Mouse (Mus musculus) neural tube, embryonic 13.5 days (tissue): ENCODE data around the gene Atp5j2. TPM values are rescaled to one million over a fixed set of nuclear protein-coding genes. Genes with fewer than 3 reads are reported as not detected.
A peak's percentile ranks its signal among the peaks of the same experiment; 100 is the strongest.
"Not testable (repeated sequence)": the region's sequence is repeated elsewhere in the genome, so short reads cannot be mapped to it uniquely, and the experiment has no call there.

Experiments used
- ATAC-seq: fragments of 200-750 bp; cut with Nextera tagmentation; 2 replicates; pipeline ENCODE4 v1.8.0; 2017; ENCODE audit warnings: low read depth, mild to moderate bottlenecking, moderate TSS enrichment, moderate library complexity
- H3K27ac ChIP-seq: fragments of 300-500 bp; sonication (generic); replicated peaks from 2 replicates; pipeline ENCODE4 v1.5.1; 2015; ENCODE audit warnings: moderate library complexity, mild to moderate bottlenecking, inconsistent platforms
- H3K27me3 ChIP-seq: fragments of 300-500 bp; sonication (generic); 2 replicates; pipeline ENCODE4 v1.6.1; 2015; ENCODE audit warnings: mild to moderate bottlenecking, inconsistent platforms
- H3K36me3 ChIP-seq: fragments of 300-500 bp; sonication (generic); 2 replicates; pipeline ENCODE4 v1.6.1; 2015; ENCODE audit warnings: mild to moderate bottlenecking, inconsistent platforms
- H3K4me1 ChIP-seq: fragments of 300-500 bp; sonication (generic); replicated peaks from 2 replicates; pipeline ENCODE4 v1.6.1; 2015; ENCODE audit warnings: inconsistent platforms
- H3K4me2 ChIP-seq: fragments of 300-500 bp; sonication (generic); 2 replicates; pipeline ENCODE4 v1.6.1; 2015; ENCODE audit warnings: inconsistent platforms, mild to moderate bottlenecking, moderate library complexity
- H3K4me3 ChIP-seq: fragments of 300-500 bp; sonication (generic); 2 replicates; pipeline ENCODE4 v1.5.1; 2015; ENCODE audit warnings: mild to moderate bottlenecking, inconsistent platforms
- H3K9ac ChIP-seq: fragments of 300-500 bp; sonication (generic); 2 replicates; pipeline ENCODE4 v1.6.1; 2015; ENCODE audit warnings: moderate library complexity, mild to moderate bottlenecking, inconsistent platforms
- H3K9me3 ChIP-seq: fragments of 300-500 bp; sonication (generic); 2 replicates; pipeline ENCODE4 v1.6.1; 2016; ENCODE audit warnings: inconsistent platforms
- WGBS: fragments of 180-500 bp; shearing (Covaris S2); methylation state at CpG from one replicate; pipeline ENCODE4 v1.1.7; 2015; 5-methylcytosine and 5-hydroxymethylcytosine counted together
- polyA plus RNA-seq: library from polyadenylated mRNA; unstranded; fragments of >200 nt; fragmentation: Nextera tagmentation; extraction: Ambion mirVana; gene quantifications from 2 replicates; pipeline ENCODE4 v1.2.1, GENCODE M21; 2015

Gene Atp5j2
- 763 and 785 TPM in 2 replicates for polyA plus RNA-seq

- WGBS = 89% methylated on average over 2 of the region's 2 CpGs
- no peaks in the 10 kb centered on the region for H3K27me3 ChIP-seq
- H3K36me3 ChIP-seq = peaks cover 48% of the 10 kb centered on the region
- H3K4me2 ChIP-seq = peak within 1 kb of the TSS; percentile 68
- H3K9me3 ChIP-seq = no peaks in the 10 kb centered on the region
- peaks cover 22% of the 10 kb centered on the region for H3K4me1 ChIP-seq
- peak within 1 kb of the TSS; percentile 73 for H3K4me3 ChIP-seq
- ATAC-seq = no peak
- H3K9ac ChIP-seq = peak within 1 kb of the TSS; percentile 91
- H3K27ac ChIP-seq = peak within 1 kb of the TSS; percentile 91
These were observed at the start of gene Atp5j2 for GRCm38 (mm10) chr5:145191962-145192361. TSS of gene Atp5j2 (minus strand) at chr5:145192062.

DNA sequence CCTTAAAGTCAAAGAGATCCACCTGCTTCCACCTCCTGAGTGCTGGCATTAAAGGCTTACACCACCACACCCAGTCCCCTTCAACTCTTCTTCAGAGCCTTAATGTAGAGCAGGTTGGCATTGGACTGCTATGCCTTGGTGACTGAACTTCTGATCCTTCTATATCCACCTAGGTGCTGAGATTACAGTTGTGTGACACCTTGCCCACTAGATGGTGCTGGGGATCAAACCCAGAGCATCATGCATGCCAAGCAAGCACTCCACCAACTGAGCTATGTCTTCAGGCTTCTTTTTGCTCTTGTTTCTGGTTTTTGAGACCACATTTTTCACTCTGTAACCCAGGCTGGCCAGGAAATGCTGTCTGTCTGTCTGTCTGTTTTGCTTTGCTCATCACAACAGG, 42.8 kb upstream of the Atp5j2 start:
- Histone ChIP-seq H3K4me1 (peaks cover 23% of the 10 kb centered on the region), H3K36me3 (peaks cover 59% of the 10 kb centered on the region), H3K27ac (no peak overlapping the region), H3K27me3 (no peaks in the 10 kb centered on the region), H3K4me3 (no peak overlapping the region), H3K4me2 (no peak overlapping the region), H3K9me3 (no peaks in the 10 kb centered on the region), H3K9ac (no peak overlapping the region)
- no peak for ATAC-seq

GRCm38 (mm10) chr5:145231893-145232411, 40.1 kb upstream of the Atp5j2 start:
- Histone ChIP-seq H3K27ac (peak overlapping the region; percentile 94), H3K9me3 (no peaks in the 10 kb centered on the region), H3K27me3 (no peaks in the 10 kb centered on the region), H3K9ac (peak overlapping the region; percentile 99), H3K36me3 (peaks cover 35% of the 10 kb centered on the region), H3K4me3 (peak overlapping the region; percentile 100), H3K4me1 (peaks cover 23% of the 10 kb centered on the region), H3K4me2 (peak overlapping the region; percentile 85)
- ATAC-seq = peak; percentile 72
- under 1% methylated on average over 23 of the region's 49 CpGs for WGBS

- H3K9me3 ChIP-seq = no peaks in the 10 kb centered on the region
- peak; percentile 97 for ATAC-seq
- H3K4me3 ChIP-seq = peak within 1 kb of the TSS; percentile 100
- peaks cover 23% of the 10 kb centered on the region for H3K4me1 ChIP-seq
- peak within 1 kb of the TSS; percentile 94 for H3K27ac ChIP-seq
- H3K4me2 ChIP-seq = peak within 1 kb of the TSS; percentile 85
- H3K36me3 ChIP-seq = peaks cover 31% of the 10 kb centered on the region
- under 1% methylated on average over 42 of the region's 42 CpGs for WGBS
- H3K27me3 ChIP-seq = no peaks in the 10 kb centered on the region
- H3K9ac ChIP-seq = peak within 1 kb of the TSS; percentile 99
These were observed 39.6 kb upstream of the Atp5j2 start, which contains the start of gene Zfp655 for GRCm38 (mm10) chr5:145231367-145231871. TSS of gene Zfp655 (plus strand) at chr5:145231715.

GRCm38 (mm10) chr5:145230641-145231040, 38.8 kb upstream of the Atp5j2 start:
- ATAC-seq = no peak
- no peaks in the 10 kb centered on the region for H3K27me3 ChIP-seq
- H3K36me3 ChIP-seq = peaks cover 24% of the 10 kb centered on the region
- H3K4me3 ChIP-seq = peak overlapping the region; percentile 100; the same call in 1 of the 2 replicates
- peaks cover 23% of the 10 kb centered on the region for H3K4me1 ChIP-seq
- peak overlapping the region; percentile 99 for H3K9ac ChIP-seq
- H3K27ac ChIP-seq = peak overlapping the region; percentile 94
- WGBS = 82% methylated on average over 4 of the region's 4 CpGs
- no peaks in the 10 kb centered on the region for H3K9me3 ChIP-seq
- H3K4me2 ChIP-seq = peak overlapping the region; percentile 85

DNA sequence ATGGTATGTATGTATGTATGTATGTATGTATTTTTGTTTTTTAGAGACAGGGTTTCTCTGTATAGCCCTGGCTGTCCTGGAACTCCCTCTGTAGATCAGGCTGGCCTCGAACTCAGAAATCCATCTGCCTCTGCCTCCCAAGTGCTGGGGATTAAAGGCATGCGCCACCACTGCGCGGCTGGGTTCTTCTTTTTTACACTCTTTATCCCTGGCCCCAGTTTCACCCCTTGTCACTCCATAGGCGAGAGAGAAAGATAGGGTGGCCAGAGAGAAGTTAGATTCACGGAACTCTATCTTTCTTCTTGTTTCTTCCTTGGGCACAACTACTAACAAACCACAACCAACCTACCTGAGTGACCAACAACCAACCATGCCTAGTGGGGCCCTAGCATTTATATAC, 37.4 kb upstream of the Atp5j2 start:
- not testable (repeated sequence) for H3K4me2 ChIP-seq, H3K4me3 ChIP-seq, H3K27ac ChIP-seq, H3K9ac ChIP-seq, ATAC-seq, H3K9me3 ChIP-seq, H3K27me3 ChIP-seq
- H3K36me3 ChIP-seq = peaks cover 10% of the 10 kb centered on the region
- H3K4me1 ChIP-seq = peaks cover 23% of the 10 kb centered on the region
- WGBS = 84% methylated on average over 6 of the region's 6 CpGs

GRCm38 (mm10) chr5:145226453-145226852, 34.6 kb upstream of the Atp5j2 start:
- Histone ChIP-seq H3K27me3 (no peaks in the 10 kb centered on the region), H3K9ac (no peak overlapping the region), H3K36me3 (peaks cover 7% of the 10 kb centered on the region), H3K27ac (no peak overlapping the region), H3K4me3 (no peak overlapping the region), H3K9me3 (no peaks in the 10 kb centered on the region), H3K4me2 (no peak overlapping the region), H3K4me1 (peaks cover 6% of the 10 kb centered on the region)
- no peak for ATAC-seq
- 65% methylated on average over 2 of the region's 2 CpGs for WGBS

- 87% methylated on average over 12 of the region's 12 CpGs for WGBS
- no peak for ATAC-seq
These were observed 31.5 kb upstream of the Atp5j2 start for GRCm38 (mm10) chr5:145223395-145223794.

GRCm38 (mm10) chr5:145222840-145223239, 31.0 kb upstream of the Atp5j2 start:
- no peak overlapping the region for H3K4me2 ChIP-seq
- no peaks in the 10 kb centered on the region for H3K27me3 ChIP-seq
- no peaks in the 10 kb centered on the region for H3K4me1 ChIP-seq
- H3K36me3 ChIP-seq = peaks cover 42% of the 10 kb centered on the region
- H3K27ac ChIP-seq = no peak overlapping the region
- H3K9me3 ChIP-seq = no peaks in the 10 kb centered on the region
- 84% methylated on average over 5 of the region's 5 CpGs for WGBS
- no peak overlapping the region for H3K9ac ChIP-seq
- ATAC-seq = no peak
- no peak overlapping the region for H3K4me3 ChIP-seq

More at GRCm38 (mm10) chr5:145223395-145223794, 31.5 kb upstream of the Atp5j2 start:
- H3K4me2 ChIP-seq = no peak overlapping the region
- no peak overlapping the region for H3K27ac ChIP-seq
- H3K4me1 ChIP-seq = no peaks in the 10 kb centered on the region
- H3K27me3 ChIP-seq = no peaks in the 10 kb centered on the region
- H3K4me3 ChIP-seq = no peak overlapping the region
- no peaks in the 10 kb centered on the region for H3K9me3 ChIP-seq
- no peak overlapping the region for H3K9ac ChIP-seq
- H3K36me3 ChIP-seq = peaks cover 37% of the 10 kb centered on the region

DNA sequence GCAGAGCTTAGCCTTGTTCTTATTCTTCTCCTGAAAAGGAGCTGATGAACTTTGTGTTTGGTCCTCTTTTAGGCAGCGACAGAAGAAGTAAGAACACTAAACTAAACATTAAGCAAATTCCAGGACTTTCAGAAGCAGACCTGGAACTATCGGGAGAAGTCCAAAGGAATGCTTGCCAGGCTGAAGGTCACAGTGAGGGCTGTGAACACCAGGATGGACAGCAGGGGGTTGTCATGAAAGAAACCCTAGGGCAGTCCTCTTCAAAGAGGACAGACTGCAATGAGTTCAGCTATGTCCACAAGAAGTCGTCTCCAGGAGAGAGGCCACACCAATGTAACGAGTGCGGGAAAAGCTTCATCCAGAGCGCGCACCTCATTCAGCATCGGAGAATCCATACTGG, 28.1 kb upstream of the Atp5j2 start:
- H3K27ac ChIP-seq = no peak overlapping the region
- no peak for ATAC-seq
- no peaks in the 10 kb centered on the region for H3K9me3 ChIP-seq
- WGBS = 93% methylated on average over 8 of the region's 8 CpGs
- no peak overlapping the region for H3K4me3 ChIP-seq
- H3K27me3 ChIP-seq = no peaks in the 10 kb centered on the region
- H3K36me3 ChIP-seq = peaks cover 53% of the 10 kb centered on the region
- no peak overlapping the region for H3K9ac ChIP-seq
- no peak overlapping the region for H3K4me2 ChIP-seq
- no peaks in the 10 kb centered on the region for H3K4me1 ChIP-seq

DNA sequence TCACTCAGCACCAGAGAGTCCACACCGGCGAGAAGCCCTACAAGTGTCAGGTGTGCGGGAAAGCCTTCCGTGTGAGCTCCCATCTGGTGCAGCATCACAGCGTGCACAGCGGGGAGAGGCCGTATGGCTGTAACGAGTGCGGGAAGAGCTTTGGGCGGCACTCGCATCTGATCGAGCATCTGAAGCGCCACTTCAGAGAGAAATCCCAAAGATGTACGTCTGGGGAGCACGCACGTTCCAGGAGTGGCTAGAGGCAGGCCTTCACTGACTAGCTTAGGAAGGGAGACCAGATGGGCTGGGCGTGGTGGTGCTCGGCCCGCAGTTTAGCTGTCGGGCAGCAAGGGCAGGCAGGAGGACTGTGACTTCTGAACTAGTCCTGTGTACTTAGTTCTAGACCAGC, 26.8 kb upstream of the Atp5j2 start:
- WGBS = 95% methylated on average over 20 of the region's 20 CpGs
- H3K4me3 ChIP-seq = no peak overlapping the region
- no peaks in the 10 kb centered on the region for H3K27me3 ChIP-seq
- no peak overlapping the region for H3K27ac ChIP-seq
- H3K4me1 ChIP-seq = no peaks in the 10 kb centered on the region
- no peak overlapping the region for H3K9ac ChIP-seq
- peaks cover 64% of the 10 kb centered on the region for H3K36me3 ChIP-seq
- no peak overlapping the region for H3K4me2 ChIP-seq
- ATAC-seq = no peak
- no peaks in the 10 kb centered on the region for H3K9me3 ChIP-seq

GRCm38 (mm10) chr5:145218206-145218605, 26.3 kb upstream of the Atp5j2 start:
- Histone ChIP-seq H3K36me3 (peaks cover 69% of the 10 kb centered on the region), H3K27me3 (no peaks in the 10 kb centered on the region), H3K9ac (no peak overlapping the region), H3K4me2 (no peak overlapping the region), H3K4me3 (no peak overlapping the region), H3K27ac (no peak overlapping the region), H3K9me3 (no peaks in the 10 kb centered on the region), H3K4me1 (no peaks in the 10 kb centered on the region)
- 95% methylated on average over 21 of the region's 21 CpGs for WGBS
- ATAC-seq = no peak

DNA sequence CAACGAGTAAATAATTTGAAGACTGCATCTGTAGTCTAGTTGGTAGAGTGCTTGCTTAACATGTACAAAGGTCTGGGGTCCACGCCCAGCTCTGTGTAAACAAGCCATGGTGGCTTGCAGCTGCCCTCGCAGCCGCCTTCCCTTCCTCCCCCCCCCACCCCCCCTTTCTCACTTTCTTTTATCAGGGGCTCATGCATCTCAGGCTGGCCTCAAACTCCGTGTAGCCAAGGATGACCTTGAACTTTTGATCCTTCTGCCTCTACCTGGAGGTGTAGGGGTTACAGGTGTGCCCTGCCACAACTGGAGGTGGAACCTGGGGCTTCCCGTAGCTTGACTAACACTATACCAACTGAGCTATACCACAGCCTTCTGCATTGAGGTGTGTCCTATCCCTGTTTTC, 25.9 kb upstream of the Atp5j2 start:
- peaks cover 72% of the 10 kb centered on the region for H3K36me3 ChIP-seq
- WGBS = 83% methylated on average over 6 of the region's 6 CpGs

More for the DNA sequence above, 25.9 kb upstream of the Atp5j2 start:
- ATAC-seq = no peak
- H3K9me3 ChIP-seq = no peaks in the 10 kb centered on the region
- H3K4me1 ChIP-seq = no peaks in the 10 kb centered on the region
- H3K9ac ChIP-seq = no peak overlapping the region
- no peaks in the 10 kb centered on the region for H3K27me3 ChIP-seq
- no peak overlapping the region for H3K4me3 ChIP-seq
- H3K27ac ChIP-seq = no peak overlapping the region
- no peak overlapping the region for H3K4me2 ChIP-seq
